Mouse (Mus musculus) heart, embryonic 14.5 days (tissue): Measurements from ENCODE around the gene Tmem171. TPM values are rescaled to one million over a fixed set of nuclear protein-coding genes. Genes with fewer than 3 reads are reported as not detected.

ENCODE experiments used
- ATAC-seq: fragments of 200-750 bp; cut with Nextera tagmentation; 2 replicates; pipeline ENCODE4 v1.8.0; 2017; ENCODE audit warnings: low read depth, moderate TSS enrichment; ENCODE audit not compliant: insufficient number of reproducible peaks, insufficient read depth, low FRiP score
- H3K27ac ChIP-seq, 2 experiments: fragments of 200-500 bp in 1 of 2; fragments of 300-500 bp in 1 of 2; sonication (generic) in 1 of 2; replicated peaks in 1 of 2; 2 replicates each; pipeline ENCODE4 v1.5.1; 2012 to 2014; ENCODE audit warnings: low read depth in 2 of 2, low read length in 2 of 2, control low read depth in 1 of 2, mild to moderate bottlenecking in 1 of 2, mixed read lengths in 1 of 2; ENCODE audit not compliant: control insufficient read depth in 1 of 2, insufficient read depth in 1 of 2
- H3K27me3 ChIP-seq: fragments of 300-500 bp; sonication (generic); 2 replicates; pipeline ENCODE4 v1.6.1; 2014; ENCODE audit warnings: mild to moderate bottlenecking, low read length, control low read depth; ENCODE audit not compliant: control insufficient read depth, insufficient read depth
- H3K36me3 ChIP-seq: fragments of 300-500 bp; sonication (generic); 2 replicates; pipeline ENCODE4 v1.6.1; 2014; ENCODE audit warnings: mild to moderate bottlenecking, control low read depth, low read length, mixed read lengths; ENCODE audit not compliant: control insufficient read depth, insufficient read depth
- H3K4me1 ChIP-seq, 2 experiments: fragments of 200-500 bp in 1 of 2; fragments of 300-500 bp in 1 of 2; sonication (generic) in 1 of 2; 2 replicates each; pipeline ENCODE4 v1.6.1; 2012 to 2014; ENCODE audit warnings: low read length in 2 of 2, control low read depth in 1 of 2, mixed read lengths in 1 of 2; ENCODE audit not compliant: control insufficient read depth in 2 of 2, insufficient read depth in 2 of 2
- H3K4me2 ChIP-seq: fragments of 300-500 bp; sonication (generic); 2 replicates; pipeline ENCODE4 v1.6.1; 2014; ENCODE audit warnings: mild to moderate bottlenecking, low read length
- H3K4me3 ChIP-seq, 2 experiments: fragments of 200-500 bp in 1 of 2; fragments of 300-500 bp in 1 of 2; sonication (generic) in 1 of 2; 2 replicates each; pipeline ENCODE4 v1.5.1; 2012 to 2014; ENCODE audit warnings: low read length in 2 of 2, mild to moderate bottlenecking in 2 of 2, control low read depth in 1 of 2, low read depth in 1 of 2, moderate library complexity in 1 of 2; ENCODE audit not compliant: control insufficient read depth in 1 of 2, insufficient read depth in 1 of 2
- H3K9ac ChIP-seq: fragments of 300-500 bp; sonication (generic); 2 replicates; pipeline ENCODE4 v1.6.1; 2014; ENCODE audit warnings: mild to moderate bottlenecking, low read length
- H3K9me3 ChIP-seq: fragments of 300-500 bp; sonication (generic); 2 replicates; pipeline ENCODE4 v1.6.1; 2016; ENCODE audit warnings: low read length, control low read depth; ENCODE audit not compliant: control insufficient read depth
- WGBS: fragments of 180-500 bp; shearing (Covaris S2); extraction: QIAGEN DNeasy Blood & Tissue Kit; methylation state at CpG from one replicate; pipeline ENCODE4 v1.1.7; 2014; 5-methylcytosine and 5-hydroxymethylcytosine counted together
- polyA plus RNA-seq: library from polyadenylated mRNA; unstranded; fragments of >200 nt; fragmentation: Nextera tagmentation; extraction: Ambion mirVana; gene quantifications from 2 replicates; pipeline ENCODE4 v1.2.1, GENCODE M21; 2014

Tmem171 gene
- polyA plus RNA-seq, 1 experiment from 2014 or later: 2.1 TPM

DNA sequence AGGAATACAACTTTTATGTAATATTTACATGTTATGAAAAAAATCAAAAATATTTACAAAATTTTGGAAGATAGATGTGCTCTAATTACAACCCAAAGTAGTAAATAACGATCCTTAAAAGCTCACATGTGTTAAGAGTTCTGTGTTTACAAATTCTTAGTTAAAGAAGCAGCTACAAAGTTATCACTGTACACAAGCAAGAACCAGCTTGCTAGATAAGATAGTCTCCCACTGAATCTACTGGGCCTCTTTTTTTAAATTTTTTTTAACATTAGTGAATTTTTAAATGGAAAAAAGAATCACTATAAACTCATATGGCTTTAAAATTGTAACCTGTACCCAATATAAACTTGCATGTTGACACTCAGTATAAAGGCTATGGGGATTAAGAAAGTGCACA lies 28.8 kb upstream of the Tmem171 start:
- no peak overlapping the region for H3K9ac ChIP-seq
- H3K4me1 ChIP-seq: no peaks in the 10 kb centered on the region
- no peak overlapping the region for H3K4me3 ChIP-seq
- no peak overlapping the region for H3K4me2 ChIP-seq
- no peak for ATAC-seq
- no peaks in the 10 kb centered on the region for H3K27me3 ChIP-seq
- no peaks in the 10 kb centered on the region for H3K9me3 ChIP-seq
- no peak overlapping the region for H3K27ac ChIP-seq
- WGBS: 78% methylated on average over 1 of the region's 1 CpGs
- peaks cover 52% of the 10 kb centered on the region for H3K36me3 ChIP-seq

- Histone ChIP-seq H3K4me1 (no peaks in the 10 kb centered on the region), H3K9ac (no peak overlapping the region), H3K27me3 (no peaks in the 10 kb centered on the region), H3K9me3 (no peaks in the 10 kb centered on the region), H3K4me2 (no peak overlapping the region), H3K4me3 (no peak overlapping the region), H3K36me3 (peaks cover 41% of the 10 kb centered on the region), H3K27ac (no peak overlapping the region)
- ATAC-seq: no peak
- WGBS: 38% methylated on average over 1 of the region's 1 CpGs
These were observed 27.7 kb upstream of the Tmem171 start for GRCm38 (mm10) chr13:98722296-98722695.

GRCm38 (mm10) chr13:98716176-98716575 lies 21.5 kb upstream of the Tmem171 start:
- H3K36me3 ChIP-seq: peaks cover 1% of the 10 kb centered on the region; the same call in 1 of the 2 replicates
- H3K4me1 ChIP-seq: no peaks in the 10 kb centered on the region
- WGBS: 90% methylated on average over 8 of the region's 8 CpGs
- no peak for ATAC-seq
- H3K4me2 ChIP-seq: no peak overlapping the region
- no peaks in the 10 kb centered on the region for H3K9me3 ChIP-seq
- no peak overlapping the region for H3K9ac ChIP-seq
- no peak overlapping the region for H3K27ac ChIP-seq
- no peaks in the 10 kb centered on the region for H3K27me3 ChIP-seq
- H3K4me3 ChIP-seq: no peak overlapping the region

- H3K9ac ChIP-seq: no peak overlapping the region
- H3K4me3 ChIP-seq: no peak overlapping the region
- H3K27ac ChIP-seq: no peak overlapping the region
- 86% methylated on average over 6 of the region's 6 CpGs for WGBS
- H3K4me2 ChIP-seq: no peak overlapping the region
- no peaks in the 10 kb centered on the region for H3K4me1 ChIP-seq
- no peaks in the 10 kb centered on the region for H3K36me3 ChIP-seq
- no peak for ATAC-seq
- H3K27me3 ChIP-seq: no peaks in the 10 kb centered on the region
- no peaks in the 10 kb centered on the region for H3K9me3 ChIP-seq
These were observed 20.9 kb upstream of the Tmem171 start for GRCm38 (mm10) chr13:98715443-98715990.

GRCm38 (mm10) chr13:98710655-98711054 lies 16.0 kb upstream of the Tmem171 start:
- no peak overlapping the region for H3K27ac ChIP-seq

GRCm38 (mm10) chr13:98710236-98710635 lies 15.6 kb upstream of the Tmem171 start:
- no peak for ATAC-seq
- Histone ChIP-seq H3K4me3 (no peak overlapping the region), H3K4me2 (no peak overlapping the region), H3K9me3 (peaks cover 4% of the 10 kb centered on the region; the same call in 1 of the 2 replicates), H3K27me3 (no peaks in the 10 kb centered on the region), H3K36me3 (no peaks in the 10 kb centered on the region), H3K27ac (no peak overlapping the region), H3K9ac (no peak overlapping the region), H3K4me1 (no peaks in the 10 kb centered on the region)
- 50% methylated on average over 8 of the region's 8 CpGs for WGBS

More at GRCm38 (mm10) chr13:98710655-98711054, 16.0 kb upstream of the Tmem171 start:
- Histone ChIP-seq H3K27me3 (no peaks in the 10 kb centered on the region), H3K9ac (no peak overlapping the region), H3K4me3 (no peak overlapping the region), H3K4me2 (no peak overlapping the region), H3K9me3 (peaks cover 4% of the 10 kb centered on the region; the same call in 1 of the 2 replicates), H3K36me3 (no peaks in the 10 kb centered on the region), H3K4me1 (no peaks in the 10 kb centered on the region)
- ATAC-seq: no peak
- WGBS: 77% methylated on average over 1 of the region's 1 CpGs

- no peaks in the 10 kb centered on the region for H3K27me3 ChIP-seq
- WGBS: 67% methylated on average over 4 of the region's 4 CpGs
- H3K4me2 ChIP-seq: no peak overlapping the region
- no peak overlapping the region for H3K9ac ChIP-seq
- no peak overlapping the region for H3K4me3 ChIP-seq
- H3K36me3 ChIP-seq: no peaks in the 10 kb centered on the region
- peaks cover under 1 to 5% of the 10 kb centered on the region in 2 experiments; a peak in 1 of 4 replicates for H3K4me1 ChIP-seq
- H3K9me3 ChIP-seq: peaks cover 4% of the 10 kb centered on the region; the same call in 1 of the 2 replicates
- H3K27ac ChIP-seq: no peak overlapping the region
- ATAC-seq: no peak
These were observed 10.9 kb upstream of the Tmem171 start for GRCm38 (mm10) chr13:98705501-98705900.

DNA sequence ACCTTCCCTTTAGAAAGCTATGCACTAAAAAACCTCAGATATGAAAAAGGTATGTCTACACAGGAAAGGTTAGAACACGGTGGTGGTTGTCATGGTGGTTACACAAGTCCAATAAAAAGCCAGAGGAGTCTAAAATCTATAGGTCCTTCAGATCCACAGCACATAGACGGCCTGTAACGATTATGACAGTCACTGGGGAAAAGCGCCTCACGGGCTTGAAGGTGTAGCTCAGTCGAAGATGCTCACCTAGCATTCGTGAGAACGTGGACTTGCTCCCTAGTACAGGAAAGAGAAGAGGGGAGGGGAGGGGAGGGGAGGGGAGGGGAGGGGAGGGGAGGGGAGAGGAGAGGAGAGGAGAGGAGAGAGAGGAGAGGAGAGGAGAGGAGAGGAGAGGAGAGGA lies 9.2 kb upstream of the Tmem171 start:
- no peak overlapping the region for H3K4me2 ChIP-seq
- H3K4me1 ChIP-seq: peaks cover 16 to 18% of the 10 kb centered on the region in 2 experiments
- no peaks in the 10 kb centered on the region for H3K36me3 ChIP-seq
- peaks cover 4% of the 10 kb centered on the region; the same call in 1 of the 2 replicates for H3K9me3 ChIP-seq
- H3K27me3 ChIP-seq: no peaks in the 10 kb centered on the region
- H3K27ac ChIP-seq: no peak overlapping the region
- WGBS: 77% methylated on average over 8 of the region's 8 CpGs
- H3K4me3 ChIP-seq: no peak overlapping the region
- no peak for ATAC-seq
- H3K9ac ChIP-seq: no peak overlapping the region
